Mouse (Mus musculus): ENCODE results near the gene Tesk2.
A peak's percentile ranks its signal among the peaks of the same experiment; 100 is the strongest.
"Not testable (repeated sequence)": the region's sequence is repeated elsewhere in the genome, so short reads cannot be mapped to it uniquely, and the experiment has no call there.

Gene Tesk2

GRCm38 (mm10) chr4:116794273-116794672 lies 73.5 kb downstream of the Tesk2 start:
- no peak for DNase-seq

DNA sequence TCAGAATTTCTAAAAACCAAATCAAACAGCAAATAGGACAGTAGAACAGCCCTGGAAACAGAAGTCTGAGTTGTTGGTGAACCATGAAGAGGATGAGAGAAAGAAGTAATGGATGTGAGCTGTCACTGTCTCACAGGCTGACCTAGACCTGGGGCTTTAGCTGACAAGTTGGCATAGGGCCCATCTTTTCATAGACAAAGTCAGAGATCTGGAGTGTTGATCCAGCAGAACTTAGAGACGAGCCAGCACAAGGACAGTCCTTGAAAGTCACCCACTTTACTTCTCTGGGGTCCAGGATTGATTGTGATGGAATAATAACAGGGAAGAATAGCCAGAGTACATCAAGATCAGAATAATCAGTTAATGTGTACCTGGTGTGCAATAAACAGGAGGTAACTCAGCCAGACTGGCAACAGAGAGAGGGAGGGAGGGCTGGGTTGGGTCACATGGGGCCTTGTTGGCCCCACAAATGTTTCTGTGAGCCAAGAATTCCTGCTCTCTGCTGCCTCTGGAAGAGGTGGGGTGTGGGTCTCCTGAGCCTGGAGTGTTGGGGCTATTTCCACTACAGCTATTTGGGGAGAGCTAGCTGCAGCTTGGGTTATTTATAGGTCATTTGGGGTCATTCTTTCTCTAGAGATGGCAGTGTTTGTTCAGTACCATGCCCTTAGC lies 75.8 kb downstream of the Tesk2 start:
- DNase-seq = no peak

GRCm38 (mm10) chr4:116799901-116800300 lies 79.2 kb downstream of the Tesk2 start:
- DNase-seq = peak; percentile 33 to 38

DNA sequence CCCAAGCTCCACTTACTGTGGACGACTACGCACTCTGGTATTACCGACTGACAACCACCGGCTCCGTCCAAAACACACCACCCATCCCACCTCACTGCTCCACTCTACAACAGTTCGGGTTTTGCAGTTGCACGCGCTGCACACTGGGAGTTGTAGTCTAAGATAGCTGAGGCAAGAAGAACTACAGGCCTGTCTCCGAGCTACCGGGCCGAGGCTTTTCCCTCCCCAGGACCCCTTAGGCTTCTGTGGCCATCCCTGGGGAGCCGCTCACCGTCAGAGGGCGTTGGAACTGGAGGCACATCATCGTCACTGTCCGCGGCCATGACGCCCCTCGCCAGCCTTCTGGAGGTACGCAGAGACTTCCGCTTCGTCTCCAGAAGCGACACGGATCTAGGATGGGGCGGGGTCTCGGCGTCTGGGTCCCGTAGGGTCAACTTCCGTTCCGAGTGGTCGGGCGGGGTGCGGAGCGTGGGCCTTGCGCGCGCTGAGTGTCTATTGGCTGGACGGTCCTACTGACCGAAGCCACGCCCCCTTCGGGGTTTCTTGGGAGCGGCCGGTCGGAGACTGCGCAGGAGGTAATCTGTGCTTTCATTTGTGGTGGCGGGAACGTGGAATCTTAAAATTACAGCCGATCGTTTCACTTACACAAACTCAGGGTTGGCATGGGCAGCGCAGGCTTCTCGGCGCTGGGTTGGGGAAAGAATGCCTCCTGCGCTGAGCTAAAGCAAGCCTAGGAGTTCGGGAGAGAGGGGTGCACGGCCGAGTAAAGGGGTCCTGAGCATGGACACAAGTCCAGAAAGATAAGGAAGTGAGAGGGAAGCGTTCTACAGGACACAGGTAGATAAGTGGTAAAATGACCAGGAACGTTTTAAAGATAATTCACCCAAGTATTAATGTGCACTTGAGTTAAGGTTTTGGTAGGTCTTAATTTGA lies 86.7 kb downstream of the Tesk2 start, which contains the start of the genes Toe1 and Mutyh:
Gene Toe1, minus strand, starts transcription at position 444 of the 933 bp plus-strand sequence.
Gene Mutyh, plus strand, starts transcription at position 527 of the 933 bp plus-strand sequence.
- DNase-seq = peak; percentile 96 to 98

DNA sequence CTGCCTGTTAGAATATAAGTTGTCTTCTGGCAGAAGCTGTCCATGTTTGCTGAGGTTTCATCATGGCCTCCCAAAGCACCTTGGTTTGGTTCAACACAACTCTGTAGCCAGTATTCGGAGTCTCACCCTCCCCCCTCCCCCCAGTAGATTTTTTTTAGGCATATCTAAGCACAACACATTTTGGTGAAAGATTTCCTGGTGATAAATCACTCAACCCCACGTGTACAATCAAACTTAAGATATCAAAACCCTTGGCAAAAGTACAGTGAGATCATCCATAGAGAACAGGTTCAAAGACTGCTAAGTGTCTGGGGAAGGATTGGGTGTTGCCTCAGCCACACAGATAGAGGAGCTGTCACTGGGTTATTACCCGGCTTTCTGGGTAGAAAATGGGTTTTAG lies 90.3 kb downstream of the Tesk2 start:
- no peak for DNase-seq

GRCm38 (mm10) chr4:116815276-116815675 lies 94.5 kb downstream of the Tesk2 start:
- no peak for DNase-seq

GRCm38 (mm10) chr4:116817486-116817885 lies 96.7 kb downstream of the Tesk2 start:
- no peak for DNase-seq

DNA sequence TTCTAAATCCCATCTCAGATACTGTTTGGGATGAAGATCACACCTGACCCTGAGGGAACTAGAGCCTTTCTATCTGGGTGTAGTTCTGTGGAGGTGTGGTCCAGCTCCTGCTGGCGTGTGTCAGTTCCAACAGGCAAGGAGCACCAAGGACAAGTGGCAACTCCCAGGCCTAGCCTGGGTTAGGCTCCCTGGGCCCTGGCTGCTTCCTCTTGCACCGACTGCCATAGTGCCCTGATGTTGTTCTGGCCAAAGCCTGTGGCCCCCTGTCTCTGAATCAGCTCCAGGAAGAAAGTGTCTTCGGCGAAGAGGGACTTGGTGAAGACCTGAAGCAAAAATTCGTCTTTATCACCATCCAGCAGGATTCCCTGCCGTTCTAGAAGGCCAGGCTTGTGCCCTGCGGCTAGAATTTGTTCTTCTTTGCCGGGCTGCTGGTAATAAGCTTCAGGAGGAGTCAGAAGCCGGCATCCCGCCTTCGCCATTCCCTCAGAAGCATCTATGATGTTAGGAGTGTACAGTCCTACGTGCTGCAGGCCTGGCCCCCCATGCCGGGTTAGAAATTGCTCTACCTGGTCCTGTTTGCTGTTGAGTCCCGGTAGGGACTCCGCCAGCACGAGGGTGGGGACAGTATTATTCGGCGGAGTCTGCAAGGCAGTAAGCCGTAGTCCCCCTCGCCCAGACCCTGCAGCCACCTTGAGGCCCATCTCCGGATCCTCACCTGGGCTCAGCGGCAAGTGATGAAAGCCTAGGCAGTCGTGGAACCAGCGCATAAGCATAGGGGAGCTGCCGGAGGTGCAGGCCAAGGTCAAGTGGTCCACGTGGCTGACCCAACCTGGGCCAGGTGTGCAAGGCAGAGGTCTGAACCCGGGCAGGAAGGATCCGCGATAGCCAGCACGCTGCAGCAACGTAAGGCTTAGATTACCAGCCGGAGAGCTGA lies 99.5 kb downstream of the Tesk2 start:
- no peak for DNase-seq

DNA sequence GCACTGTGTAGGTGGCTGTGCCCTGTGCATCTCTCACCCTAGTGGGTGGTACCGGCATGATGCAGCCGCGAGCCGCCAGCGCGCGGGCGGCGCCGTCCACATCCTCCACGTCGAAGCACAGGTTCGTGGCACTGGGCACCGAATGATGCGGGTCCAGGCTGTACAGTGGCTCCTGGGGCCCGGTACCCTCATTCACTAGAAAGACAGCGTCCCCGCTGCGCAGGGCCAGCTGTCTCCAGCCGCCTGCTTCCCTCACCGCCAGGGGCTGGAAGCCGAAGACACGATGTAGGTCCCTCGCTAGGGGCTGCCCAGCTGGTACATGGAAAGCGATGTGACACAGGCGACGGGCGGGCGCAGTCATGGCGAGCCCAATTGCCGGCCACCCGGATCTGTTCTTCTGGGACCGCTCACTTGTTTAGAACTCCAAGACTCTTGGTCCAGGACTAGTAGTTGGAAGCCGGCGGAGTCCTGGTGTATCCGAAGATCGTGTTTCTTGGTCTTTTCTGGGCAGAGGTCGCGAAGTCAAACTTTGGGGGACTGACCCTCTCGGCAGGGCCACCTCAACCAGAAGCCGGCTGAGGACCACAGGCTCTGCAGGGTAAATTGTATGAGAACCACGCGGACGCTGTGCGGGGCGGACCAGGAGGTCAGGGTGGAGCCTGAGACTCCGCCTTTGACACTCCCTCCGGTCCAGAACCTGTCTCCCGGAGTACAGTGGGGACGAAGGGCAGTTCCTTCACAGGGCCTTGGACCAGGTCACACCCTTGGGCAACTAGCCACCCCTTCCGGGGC lies 100.3 kb downstream of the Tesk2 start:
- DNase-seq = peak; percentile 79 to 85

DNA sequence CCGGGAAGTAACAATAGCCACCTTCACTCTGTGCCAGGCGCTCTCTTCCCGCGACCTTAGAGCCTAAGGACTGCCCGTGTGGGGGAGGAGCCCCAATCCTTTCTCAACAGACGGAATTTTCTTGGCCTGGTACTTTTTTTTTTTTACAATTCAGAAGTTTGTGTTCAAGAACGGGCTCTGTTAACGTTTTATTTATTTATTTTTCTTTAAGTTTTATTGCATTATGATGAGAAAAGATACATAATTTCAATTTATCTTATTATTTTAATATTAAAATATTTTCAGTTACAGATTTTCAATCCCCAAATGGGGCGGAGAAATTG lies 100.9 kb downstream of the Tesk2 start, which contains the start of gene Hpdl:
Gene Hpdl, minus strand, starts transcription at position 14 of the 323 bp plus-strand sequence.
- no peak for DNase-seq

DNA sequence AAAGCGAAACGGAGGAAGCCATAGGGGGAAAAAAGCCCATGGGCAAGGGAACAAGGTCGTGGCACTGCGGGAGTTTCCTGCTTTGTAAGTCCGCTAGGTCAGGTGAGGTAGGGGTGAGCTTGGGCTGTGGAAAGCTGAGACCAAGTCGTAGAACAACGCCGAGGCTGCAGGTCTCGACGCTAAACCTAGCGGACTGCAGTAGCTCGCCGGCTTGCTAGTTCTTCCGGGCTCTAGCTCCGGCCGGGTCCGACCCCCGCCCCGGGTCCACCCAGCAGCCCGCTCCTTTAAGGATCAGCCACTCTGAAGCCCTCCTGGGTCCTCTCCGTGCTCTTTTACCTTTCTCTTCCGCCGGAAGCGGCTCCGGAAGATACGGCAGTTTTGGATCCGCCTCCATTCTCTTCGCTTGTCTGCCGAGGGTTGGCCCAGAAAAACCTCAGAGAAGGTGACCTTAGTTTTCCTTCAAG lies 103.8 kb downstream of the Tesk2 start:
- peak; percentile 74 to 82 for DNase-seq

- DNase-seq = peak; percentile 13 to 36
Observed at GRCm38 (mm10) chr4:116827819-116828218, 107.1 kb downstream of the Tesk2 start.

- no peak for DNase-seq
Observed at GRCm38 (mm10) chr4:116829364-116830069, 108.8 kb downstream of the Tesk2 start.

DNA sequence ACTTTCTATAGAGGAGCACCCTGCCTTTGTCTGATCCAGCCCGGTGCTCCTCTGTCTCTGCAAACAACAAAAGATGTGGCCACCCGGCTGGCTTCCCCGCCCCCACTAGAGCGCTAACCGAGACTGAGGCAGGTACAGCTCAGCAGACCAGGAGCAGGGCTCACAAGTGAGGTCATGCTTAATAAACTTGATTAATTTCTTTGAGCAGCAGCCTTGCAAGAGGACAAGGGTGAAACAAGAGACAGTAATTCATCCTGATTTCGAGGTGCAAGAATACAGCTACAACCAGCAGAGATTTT lies 109.3 kb downstream of the Tesk2 start:
- peak; percentile 57 to 63 for DNase-seq

DNA sequence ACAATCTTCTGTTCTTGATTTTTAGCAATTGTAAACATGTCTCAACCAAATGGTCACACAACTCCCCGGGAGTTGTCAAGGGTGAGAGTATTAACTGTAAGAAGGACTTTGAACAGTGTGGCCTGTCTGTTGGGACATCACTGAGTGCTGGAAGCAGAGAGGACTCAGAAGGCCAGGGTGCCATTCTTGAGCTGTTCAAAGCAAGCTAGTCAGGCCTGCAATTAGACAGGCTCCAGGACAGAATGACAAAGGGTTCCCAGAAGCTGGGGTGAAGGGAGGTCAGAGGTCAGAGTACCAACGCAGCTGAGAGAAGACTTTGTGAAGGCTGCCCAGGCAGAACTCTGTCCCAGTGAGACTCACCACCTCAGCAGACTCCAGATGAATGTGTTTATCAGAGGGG lies 118.3 kb downstream of the Tesk2 start:
- peak in 1 of 2 experiments; percentile 24 for DNase-seq

GRCm38 (mm10) chr4:116840096-116840495 lies 119.3 kb downstream of the Tesk2 start:
- DNase-seq = not testable (repeated sequence)

DNA sequence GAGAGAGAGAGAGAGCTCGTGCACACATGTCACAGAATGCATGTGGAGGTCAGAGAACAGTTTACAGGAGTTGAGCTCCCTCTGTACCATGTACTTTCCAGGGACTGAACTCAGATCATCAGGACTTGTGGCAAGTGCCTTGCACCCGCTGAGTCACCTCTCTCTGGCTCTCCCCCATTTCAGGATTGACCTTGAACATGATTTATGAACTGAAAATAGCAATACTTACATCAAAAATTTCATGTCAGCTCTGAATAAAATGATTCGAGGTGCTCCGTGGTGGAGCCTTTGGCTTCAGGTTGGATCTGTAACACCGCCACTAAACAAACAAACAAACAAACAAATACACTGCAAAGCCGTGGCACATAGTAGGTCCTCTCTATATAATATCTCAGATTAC lies 120.1 kb downstream of the Tesk2 start:
- DNase-seq = no peak

DNA sequence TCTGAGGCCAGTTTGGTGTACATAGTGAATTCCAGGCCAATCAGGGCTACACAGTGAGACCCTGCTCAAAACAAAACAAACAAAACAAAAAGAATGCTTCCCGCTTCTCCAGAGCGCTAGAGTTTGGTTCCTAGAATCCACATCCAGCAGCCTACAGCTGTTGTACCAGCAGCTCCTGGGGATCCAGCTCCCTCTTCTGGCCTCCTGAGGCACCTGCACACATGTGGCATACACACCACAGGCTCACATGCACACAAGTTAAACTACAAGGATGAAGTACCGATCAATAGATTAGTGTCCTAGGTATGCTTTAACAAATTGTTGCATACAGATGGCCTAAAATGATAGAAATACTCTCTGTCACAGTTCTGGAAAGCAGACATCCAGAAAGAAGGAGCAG lies 123.6 kb downstream of the Tesk2 start:
- no peak for DNase-seq

DNA sequence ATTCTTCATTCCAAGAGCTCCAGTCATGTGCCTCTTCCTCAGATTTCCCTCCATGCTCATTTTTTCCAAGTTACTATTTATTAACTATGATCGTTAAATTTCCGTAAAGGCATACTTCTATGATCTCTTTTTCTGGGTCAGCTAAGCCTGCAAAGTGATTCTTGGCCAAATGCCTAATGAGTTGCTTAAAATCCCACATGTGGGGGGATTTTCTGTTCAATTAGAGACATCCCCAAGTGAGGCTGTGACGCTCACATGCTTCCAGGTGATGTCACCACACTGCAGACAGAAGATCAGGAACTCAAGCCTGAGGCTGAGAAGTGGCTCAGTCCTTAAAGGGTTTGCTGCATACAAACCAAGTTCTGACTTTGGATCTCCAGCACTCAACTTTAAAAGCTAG lies 129.2 kb downstream of the Tesk2 start:
- no peak for DNase-seq

DNA sequence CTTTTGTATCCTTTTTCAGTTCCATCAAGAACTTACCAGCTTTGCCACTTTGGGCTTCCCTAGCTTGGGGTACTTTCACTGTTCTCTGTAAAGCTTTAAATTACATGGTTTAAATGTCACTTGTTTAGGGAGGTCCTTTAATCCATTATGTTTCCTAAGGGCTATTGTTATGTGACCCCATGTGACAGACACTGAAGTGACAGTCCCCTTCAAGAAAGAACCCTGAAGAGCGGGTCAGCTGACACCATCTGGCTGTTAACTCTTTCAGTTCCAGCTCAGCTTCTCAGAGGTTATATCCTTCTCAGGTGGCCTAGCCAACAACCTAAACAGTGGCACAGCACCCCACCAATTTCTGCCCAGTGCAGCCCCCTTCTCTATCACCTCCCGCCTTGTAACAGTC lies 133.5 kb downstream of the Tesk2 start:
- DNase-seq = no peak

Measured in kidney, postnatal 4 days (tissue).